Mouse (Mus musculus): ENCODE results near the gene Sgpp1. TPM values are rescaled to one million over a fixed set of nuclear protein-coding genes. Genes with fewer than 3 reads are reported as not detected.

Sgpp1 gene
- total and polyA plus RNA-seq, 2 experiments from 2014 or later: 17.4 to 38.7 TPM

DNA sequence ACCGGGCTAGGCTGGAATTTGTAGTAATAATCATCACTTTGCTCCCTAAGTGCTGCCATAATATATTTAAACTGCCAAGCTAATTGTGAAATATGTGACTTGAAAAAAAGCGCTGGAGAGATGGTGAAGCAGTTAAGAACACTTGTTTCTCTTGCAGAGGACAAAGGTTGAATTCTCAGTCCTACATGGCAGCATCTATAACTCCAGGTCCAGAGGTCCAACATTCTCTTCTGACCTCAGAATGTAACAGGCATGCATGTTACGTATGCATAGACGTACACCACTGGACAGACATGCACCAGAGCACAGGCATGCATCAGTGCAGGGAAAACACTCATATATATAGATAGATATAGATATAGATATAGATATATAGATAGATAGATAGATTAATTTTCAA lies 57.1 kb downstream of the Sgpp1 start:
- no peak overlapping the region for H3K4me2 ChIP-seq (ENCODE audit: low read depth)
- ATAC-seq (no peak), DNase-seq (no peak)
- TF ChIP-seq CTCF (IDR thresholded peaks at IDR 0.05; ENCODE audit: low read depth): no peak
- no peaks in the 10 kb centered on the region for H3K27me3 ChIP-seq (ENCODE audit: insufficient read depth, low read length)
- H3K27ac ChIP-seq (ENCODE audit: low read depth, low read length): no peak overlapping the region
- H3K4me3 ChIP-seq (ENCODE audit: low read depth, low read length): no peak overlapping the region
- no peak overlapping the region for H3K9ac ChIP-seq
- H3K9me3 ChIP-seq (ENCODE audit: low read length): no peaks in the 10 kb centered on the region
- no peaks in the 10 kb centered on the region for H3K36me3 ChIP-seq (ENCODE audit: insufficient read depth)
- no peaks in the 10 kb centered on the region for H3K4me1 ChIP-seq (ENCODE audit: insufficient read depth)
- 89% methylated on average over 4 of the region's 4 CpGs for WGBS

DNA sequence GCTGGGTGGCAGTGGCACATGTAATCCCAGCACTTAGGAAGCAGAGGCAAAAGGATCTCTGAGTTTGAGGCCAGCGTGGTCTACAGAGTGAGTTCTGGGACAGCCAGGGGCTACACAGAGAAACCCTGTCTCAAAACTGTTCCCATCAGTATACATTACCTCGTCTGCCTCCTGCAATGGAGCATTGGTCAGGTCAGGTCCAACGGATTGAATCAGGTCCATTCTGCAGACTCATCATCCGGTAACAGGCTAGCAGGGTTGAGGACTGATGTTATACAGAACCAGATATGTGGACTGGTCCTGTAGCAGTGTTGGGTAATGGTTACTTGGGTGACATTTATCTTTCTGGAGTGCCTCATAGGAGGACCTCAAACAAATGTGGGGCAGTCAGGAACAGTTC lies 62.9 kb downstream of the Sgpp1 start:
- no peak overlapping the region for H3K4me2 ChIP-seq (ENCODE audit: low read depth)
- WGBS: 97% methylated on average over 4 of the region's 4 CpGs
- H3K4me1 ChIP-seq (ENCODE audit: insufficient read depth): peaks cover 11% of the 10 kb centered on the region
- no peak for DNase-seq
- H3K9ac ChIP-seq: no peak overlapping the region
- H3K27ac ChIP-seq (ENCODE audit: low read depth, low read length): no peak overlapping the region
- no peaks in the 10 kb centered on the region for H3K9me3 ChIP-seq (ENCODE audit: low read length)
- H3K4me3 ChIP-seq (ENCODE audit: low read depth, low read length): no peak overlapping the region
- H3K27me3 ChIP-seq (ENCODE audit: insufficient read depth, low read length): no peaks in the 10 kb centered on the region
- H3K36me3 ChIP-seq (ENCODE audit: insufficient read depth): no peaks in the 10 kb centered on the region
- TF ChIP-seq CTCF (IDR thresholded peaks at IDR 0.05; ENCODE audit: low read depth): no peak
- ATAC-seq: no peak

DNA sequence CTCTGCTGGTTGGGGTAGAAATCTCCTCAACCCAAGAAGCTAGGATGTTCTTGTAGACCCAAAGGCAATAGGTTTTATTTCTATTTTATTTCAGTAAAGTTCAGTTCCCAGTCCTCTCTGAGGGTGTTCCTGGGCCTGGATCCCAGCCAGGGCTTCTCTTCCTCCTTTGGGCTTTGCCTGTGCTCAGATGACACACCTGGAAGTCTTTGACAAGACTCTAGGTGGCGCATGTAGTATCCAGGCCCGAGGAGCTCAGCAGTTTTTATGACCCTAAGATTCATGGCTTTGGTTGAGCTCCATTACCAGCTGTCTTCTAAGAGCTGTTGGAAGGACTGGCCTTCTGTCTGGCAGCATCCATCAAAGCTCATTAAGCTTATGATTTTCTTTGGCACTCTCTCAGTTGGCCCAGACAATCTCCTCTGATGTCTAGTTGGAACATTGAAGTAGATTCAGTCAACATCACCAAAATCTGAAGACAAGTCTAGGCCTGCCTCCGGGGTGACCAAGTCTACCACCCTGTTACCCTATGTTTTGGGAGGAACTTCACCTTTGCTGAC lies 63.7 kb downstream of the Sgpp1 start:
- no peak for TF ChIP-seq CTCF (IDR thresholded peaks at IDR 0.05; ENCODE audit: low read depth)
- Histone ChIP-seq H3K36me3 (ENCODE audit: insufficient read depth) (no peaks in the 10 kb centered on the region), H3K27me3 (ENCODE audit: insufficient read depth, low read length) (no peaks in the 10 kb centered on the region), H3K4me2 (ENCODE audit: low read depth) (no peak overlapping the region), H3K4me3 (ENCODE audit: low read depth, low read length) (no peak overlapping the region), H3K4me1 (ENCODE audit: insufficient read depth) (peaks cover 11% of the 10 kb centered on the region), H3K9ac (no peak overlapping the region), H3K9me3 (ENCODE audit: low read length) (no peaks in the 10 kb centered on the region), H3K27ac (ENCODE audit: low read depth, low read length) (no peak overlapping the region)
- no peak for ATAC-seq
- WGBS: 81% methylated on average over 3 of the region's 3 CpGs
- no peak for DNase-seq

DNA sequence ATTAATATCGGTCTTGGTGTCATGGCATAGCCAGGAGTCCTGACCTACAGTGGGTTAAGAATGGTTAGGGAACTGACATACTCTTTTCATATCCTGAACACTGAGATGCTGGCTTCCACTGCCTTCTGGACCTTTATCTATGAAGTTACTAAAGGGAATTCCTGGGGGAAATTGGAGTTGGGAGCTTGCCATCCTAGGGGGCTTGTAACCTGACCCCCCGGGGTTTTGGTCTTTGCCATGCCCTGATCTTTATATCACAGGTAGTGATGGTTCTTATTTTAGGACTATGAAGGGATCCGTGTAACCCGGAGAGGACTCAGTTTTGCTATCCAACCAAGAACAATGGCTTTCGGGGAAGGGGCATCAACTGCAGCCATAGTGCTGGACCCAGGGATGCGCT lies 64.9 kb downstream of the Sgpp1 start:
- DNase-seq (no peak), ATAC-seq (no peak)
- no peaks in the 10 kb centered on the region for H3K9me3 ChIP-seq (ENCODE audit: low read length)
- no peaks in the 10 kb centered on the region for H3K36me3 ChIP-seq (ENCODE audit: insufficient read depth)
- H3K4me1 ChIP-seq (ENCODE audit: insufficient read depth): peaks cover 11% of the 10 kb centered on the region
- peak overlapping the region; percentile 54; the same call in 1 of the 2 replicates for H3K9ac ChIP-seq
- H3K27me3 ChIP-seq (ENCODE audit: insufficient read depth, low read length): no peaks in the 10 kb centered on the region
- WGBS: 93% methylated on average over 6 of the region's 6 CpGs
- peak overlapping the region; percentile 69 for H3K4me3 ChIP-seq (ENCODE audit: low read depth, low read length)
- H3K4me2 ChIP-seq (ENCODE audit: low read depth): peak overlapping the region; percentile 76
- no peak overlapping the region for H3K27ac ChIP-seq (ENCODE audit: low read depth, low read length)
- no peak for TF ChIP-seq CTCF (IDR thresholded peaks at IDR 0.05; ENCODE audit: low read depth)

DNA sequence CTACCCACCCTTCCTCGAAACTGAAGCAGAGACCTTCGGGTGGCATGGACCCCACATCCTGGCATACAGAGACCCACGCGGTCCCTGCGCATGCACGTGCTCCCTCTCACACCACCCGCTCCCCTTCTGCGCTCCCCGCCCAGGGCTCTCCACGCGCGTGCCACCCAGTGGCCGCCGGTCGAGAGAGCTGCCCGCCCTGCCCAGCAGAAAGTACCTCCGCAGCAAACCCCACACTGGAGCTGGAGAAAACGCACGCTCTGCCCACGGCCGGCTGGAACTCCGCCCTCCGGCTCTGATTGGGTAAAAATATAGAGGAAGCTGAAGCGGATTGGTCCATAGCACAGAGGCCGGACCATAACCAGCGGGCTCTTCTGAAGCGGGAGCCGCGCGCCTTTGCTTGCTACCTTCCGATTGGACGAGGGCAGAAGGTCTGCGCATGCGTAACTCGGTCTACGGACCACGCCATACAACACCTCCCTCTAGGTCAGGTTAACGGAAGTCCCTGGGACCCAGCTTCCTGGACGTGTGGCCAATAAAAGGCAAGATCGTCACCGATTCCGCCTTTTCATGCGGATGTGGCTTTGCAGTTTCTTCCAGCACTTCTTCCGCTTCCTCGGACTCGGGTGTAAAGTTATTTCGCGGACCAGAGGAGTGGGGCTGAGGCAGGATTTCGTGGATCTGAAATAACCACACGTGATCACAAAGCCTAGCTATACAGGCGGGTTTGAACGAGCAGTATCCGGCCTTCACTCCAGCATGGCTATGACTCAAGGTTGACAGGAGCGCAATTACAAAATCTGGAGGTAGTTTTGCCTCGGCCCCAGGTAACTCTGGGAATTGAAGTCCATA lies 66.0 kb downstream of the Sgpp1 start, which contains the start of gene Wdr89:
Gene Wdr89, minus strand, starts transcription at position 280 of the 849 bp plus-strand sequence.
- peaks cover 11% of the 10 kb centered on the region for H3K4me1 ChIP-seq (ENCODE audit: insufficient read depth)
- peak within 1 kb of the TSS; percentile 56 for H3K9ac ChIP-seq
- H3K27me3 ChIP-seq (ENCODE audit: insufficient read depth, low read length): no peaks in the 10 kb centered on the region
- H3K9me3 ChIP-seq (ENCODE audit: low read length): no peaks in the 10 kb centered on the region
- no peaks in the 10 kb centered on the region for H3K36me3 ChIP-seq (ENCODE audit: insufficient read depth)
- H3K4me2 ChIP-seq (ENCODE audit: low read depth): peak within 1 kb of the TSS; percentile 83
- DNase-seq: peak; percentile 100
- peak; percentile 98 for ATAC-seq
- WGBS: under 1% methylated on average over 55 of the region's 55 CpGs
- H3K4me3 ChIP-seq (ENCODE audit: low read depth, low read length): peak within 1 kb of the TSS; percentile 69
- peak within 1 kb of the TSS; percentile 79 for H3K27ac ChIP-seq (ENCODE audit: low read depth, low read length)
- peak; percentile 59 for TF ChIP-seq CTCF (IDR thresholded peaks at IDR 0.05; ENCODE audit: low read depth)

DNA sequence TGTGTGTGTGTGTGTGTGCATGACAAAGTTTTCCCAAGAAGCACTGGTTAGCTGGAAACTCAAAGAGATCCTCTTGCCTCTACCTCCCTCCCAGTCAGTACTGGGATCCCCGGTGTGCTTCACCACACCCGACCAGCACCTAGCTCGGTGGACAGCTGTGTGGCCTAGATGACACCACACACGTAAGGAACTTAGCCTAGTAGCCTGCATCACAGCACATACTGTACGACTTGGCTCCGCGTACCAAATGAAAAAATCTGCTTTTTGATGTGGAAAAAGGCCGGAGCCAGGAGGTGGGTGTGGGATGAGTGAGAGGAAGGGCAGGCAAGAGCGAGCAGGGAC lies 66.6 kb downstream of the Sgpp1 start:
- ATAC-seq: no peak
- WGBS: under 1% methylated on average over 9 of the region's 9 CpGs
- Histone ChIP-seq H3K9ac (peak overlapping the region; percentile 56), H3K4me1 (ENCODE audit: insufficient read depth) (peaks cover 11% of the 10 kb centered on the region), H3K36me3 (ENCODE audit: insufficient read depth) (no peaks in the 10 kb centered on the region), H3K9me3 (ENCODE audit: low read length) (no peaks in the 10 kb centered on the region), H3K4me2 (ENCODE audit: low read depth) (peak overlapping the region; percentile 83), H3K27ac (ENCODE audit: low read depth, low read length) (peak overlapping the region; percentile 72), H3K27me3 (ENCODE audit: insufficient read depth, low read length) (no peaks in the 10 kb centered on the region), H3K4me3 (ENCODE audit: low read depth, low read length) (peak overlapping the region; percentile 69)
- DNase-seq: no peak
- TF ChIP-seq CTCF (IDR thresholded peaks at IDR 0.05; ENCODE audit: low read depth): no peak

DNA sequence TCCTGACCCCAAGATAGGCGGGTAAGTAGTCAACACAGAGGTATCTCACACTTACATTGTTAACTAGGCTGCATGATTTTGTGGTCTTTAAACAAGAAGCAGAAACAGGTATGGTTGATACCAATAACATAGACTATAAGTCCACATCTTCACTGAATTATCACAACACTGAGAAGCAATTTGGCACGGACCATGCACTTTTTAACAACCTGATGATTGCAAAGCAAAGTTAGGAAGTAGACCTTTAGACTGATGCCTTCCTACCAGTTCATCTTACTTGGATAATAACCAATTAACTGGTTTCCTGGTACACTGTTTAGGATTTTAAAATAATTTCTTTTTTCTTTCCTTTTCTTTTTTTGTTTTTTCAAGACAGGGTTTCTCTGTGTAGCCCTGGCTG lies 67.3 kb downstream of the Sgpp1 start:
- Histone ChIP-seq H3K4me1 (ENCODE audit: insufficient read depth) (peaks cover 11% of the 10 kb centered on the region), H3K9me3 (ENCODE audit: low read length) (no peaks in the 10 kb centered on the region), H3K4me2 (ENCODE audit: low read depth) (peak overlapping the region; percentile 83; the same call in 1 of the 2 replicates), H3K4me3 (ENCODE audit: low read depth, low read length) (no peak overlapping the region), H3K9ac (no peak overlapping the region), H3K27ac (ENCODE audit: low read depth, low read length) (no peak overlapping the region), H3K27me3 (ENCODE audit: insufficient read depth, low read length) (no peaks in the 10 kb centered on the region), H3K36me3 (ENCODE audit: insufficient read depth) (no peaks in the 10 kb centered on the region)
- ATAC-seq (no peak), DNase-seq (no peak)
- TF ChIP-seq CTCF (IDR thresholded peaks at IDR 0.05; ENCODE audit: low read depth): no peak
- WGBS: 94% methylated on average over 2 of the region's 2 CpGs

Measured in forebrain, postnatal 0 days (tissue).